Mouse (Mus musculus): ENCODE results near the gene Tnr.

GRCm38 (mm10) chr1:159819511-159819910 is 295.9 kb downstream of the Tnr start:
- TF ChIP-seq CTCF (IDR thresholded peaks at IDR 0.05; ENCODE audit: insufficient read depth, low read depth, low read length) (no peak), POLR2A (IDR thresholded peaks at IDR 0.05; ENCODE audit: insufficient read depth, low read depth, low read length) (no peak)
